Mouse (Mus musculus): ENCODE measurements around the gene Fam131c. TPM values are rescaled to one million over a fixed set of nuclear protein-coding genes. Genes with fewer than 3 reads are reported as not detected.

The Fam131c gene
- not detected for total RNA-seq (2023)

GRCm38 (mm10) chr4:141367997-141368791 is at the start of gene Fam131c:
Gene Fam131c (plus strand): TSS chr4:141368220.

GRCm38 (mm10) chr4:141398545-141398944 is 30.5 kb downstream of the Fam131c start, which contains the start of gene Clcnka:
Gene Clcnka (minus strand): TSS chr4:141398724.

GRCm38 (mm10) chr4:141415924-141416323 is 47.9 kb downstream of the Fam131c start, which contains the start of gene Clcnkb:
Gene Clcnkb (minus strand): TSS chr4:141416014.

GRCm38 (mm10) chr4:141420192-141420829 is 52.3 kb downstream of the Fam131c start, which contains the start of gene Hspb7:
Gene Hspb7 (plus strand): TSS chr4:141420779.

Other genes starting within 250 kb of the Fam131c start
- gene Szrd1, start 228.4 kb upstream of the Fam131c start, total RNA-seq (2023): 100 to 1,000 TPM; 132 to 139 TPM
- gene Fbxo42, start 220.3 kb upstream of the Fam131c start, total RNA-seq (2023): 10 to 100 TPM; 20.6 to 23.6 TPM
- gene Rsg1, start 154.3 kb upstream of the Fam131c start, total RNA-seq (2023): under 1 TPM; 0.46 to 0.68 TPM
- gene Arhgef19, start 128.7 kb upstream of the Fam131c start, total RNA-seq (2023): 1 to 10 TPM in 1 of 2 experiments, not detected in 1; 1.2 TPM
- 1 to 10 TPM; 1.3 to 4.7 TPM for gene Epha2, start 67.0 kb upstream of the Fam131c start, total RNA-seq (2023)
- not detected for gene Clcnka, start 30.5 kb downstream of the Fam131c start, total RNA-seq (2023)
- not detected for gene Clcnkb, start 47.8 kb downstream of the Fam131c start, total RNA-seq (2023)
- not detected for gene Hspb7, start 52.6 kb downstream of the Fam131c start, total RNA-seq (2023)
- gene Srarp, start 67.9 kb downstream of the Fam131c start, total RNA-seq (2023): not detected
- gene Zbtb17, start 76.4 kb downstream of the Fam131c start, total RNA-seq (2023): 10 to 100 TPM; 30.7 to 32.9 TPM
- gene Spen, start 170.4 kb downstream of the Fam131c start, total RNA-seq (2023): 100 to 1,000 TPM; 118 to 124 TPM
- 1 to 10 TPM; 6.3 to 6.5 TPM for gene Fblim1, start 237.9 kb downstream of the Fam131c start, total RNA-seq (2023)

All from monocyte, adult 59 days (primary cell).